Mouse (Mus musculus): ENCODE measurements around the gene Strbp.

DNA sequence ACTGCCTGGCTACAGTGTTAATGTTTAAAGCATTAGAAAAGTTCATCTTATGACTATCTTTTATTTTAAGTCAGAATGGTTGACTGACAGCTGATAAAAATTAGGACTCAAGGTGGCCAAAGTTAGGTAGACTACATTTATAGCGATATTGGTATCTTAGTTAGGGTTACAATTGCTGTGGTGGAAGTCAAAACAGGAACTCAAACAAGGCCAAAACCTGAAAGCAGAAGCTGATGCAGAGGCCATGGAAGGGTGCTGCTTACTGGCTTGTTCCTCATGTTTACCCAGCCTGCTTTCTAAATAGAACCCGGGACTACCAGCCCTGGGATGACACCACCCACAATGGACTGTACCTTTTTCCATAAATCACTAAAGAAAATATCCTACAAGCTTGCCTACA is 219.5 kb downstream of the Strbp start:
- TF ChIP-seq CTCF (IDR thresholded peaks at IDR 0.05; ENCODE audit: low read depth, low read length) (no peak), EP300 (IDR thresholded peaks at IDR 0.05; ENCODE audit: insufficient read depth, low read depth, low read length) (no peak), POLR2A (IDR thresholded peaks at IDR 0.05; ENCODE audit: insufficient read depth, low read length) (no peak)
